Mouse (Mus musculus): ENCODE measurements around the gene Tfe3. TPM values are rescaled to one million over a fixed set of nuclear protein-coding genes. Genes with fewer than 3 reads are reported as not detected.
"Not testable (repeated sequence)": the region's sequence is repeated elsewhere in the genome, so short reads cannot be mapped to it uniquely, and the experiment has no call there.

Gene Tfe3
- polyA plus RNA-seq, 1 experiment from 2014 or later, result 24.7 TPM

- Histone ChIP-seq H3K4me1 (peaks cover 12% of the 10 kb centered on the region), H3K4me2 (peak within 1 kb of the TSS; percentile 60), H3K36me3 (peaks cover 4% of the 10 kb centered on the region; the same call in 1 of the 2 replicates), H3K9ac (replicated peaks) (peak within 1 kb of the TSS; percentile 57), H3K27me3 (replicated peaks) (no peaks in the 10 kb centered on the region), H3K27ac (replicated peaks) (peak within 1 kb of the TSS; percentile 79), H3K4me3 (replicated peaks) (peak within 1 kb of the TSS; percentile 49), H3K9me3 (replicated peaks) (no peaks in the 10 kb centered on the region)
- ATAC-seq (ENCODE audit: low FRiP score), result peak; percentile 95
- WGBS, result 20% methylated on average over 41 of the region's 42 CpGs
Observed at GRCm38 (mm10) chrX:7728215-7728921, 34.0 kb upstream of the Tfe3 start, which contains the start of gene Praf2. Gene Praf2, plus strand, starts transcription at chrX:7728439.

- WGBS, result 42% methylated on average over 4 of the region's 4 CpGs
- Histone ChIP-seq H3K27me3 (replicated peaks) (no peaks in the 10 kb centered on the region), H3K4me3 (replicated peaks) (peak overlapping the region; percentile 49), H3K27ac (replicated peaks) (peak overlapping the region; percentile 79), H3K4me1 (peaks cover 12% of the 10 kb centered on the region), H3K4me2 (peak overlapping the region; percentile 60), H3K9ac (replicated peaks) (peak overlapping the region; percentile 57), H3K9me3 (replicated peaks) (no peaks in the 10 kb centered on the region), H3K36me3 (peaks cover 4% of the 10 kb centered on the region; the same call in 1 of the 2 replicates)
- ATAC-seq (ENCODE audit: low FRiP score), result peak; percentile 26; the same call in 1 of the 2 replicates
Observed at GRCm38 (mm10) chrX:7728922-7729265, 33.5 kb upstream of the Tfe3 start.

GRCm38 (mm10) chrX:7733571-7734156 is 28.7 kb upstream of the Tfe3 start:
- no peak overlapping the region for H3K4me3 ChIP-seq (replicated peaks)
- no peak overlapping the region for H3K27ac ChIP-seq (replicated peaks)
- H3K9me3 ChIP-seq (replicated peaks), result no peaks in the 10 kb centered on the region
- H3K9ac ChIP-seq (replicated peaks), result no peak overlapping the region
- H3K36me3 ChIP-seq, result peaks cover 8% of the 10 kb centered on the region; the same call in 1 of the 2 replicates
- H3K27me3 ChIP-seq (replicated peaks), result no peaks in the 10 kb centered on the region
- ATAC-seq (ENCODE audit: low FRiP score), result no peak
- H3K4me2 ChIP-seq, result no peak overlapping the region
- H3K4me1 ChIP-seq, result peaks cover 8% of the 10 kb centered on the region
- 33% methylated on average over 26 of the region's 26 CpGs for WGBS

- 71% methylated on average over 14 of the region's 14 CpGs for WGBS
- Histone ChIP-seq H3K27me3 (replicated peaks) (no peaks in the 10 kb centered on the region), H3K36me3 (0 out of 2 replicates have a peak, but pooled peaks cover 8% of the 10 kb centered on the region), H3K9ac (replicated peaks) (no peak overlapping the region), H3K4me3 (replicated peaks) (no peak overlapping the region), H3K27ac (replicated peaks) (no peak overlapping the region), H3K9me3 (replicated peaks) (no peaks in the 10 kb centered on the region), H3K4me1 (no peaks in the 10 kb centered on the region), H3K4me2 (no peak overlapping the region)
- no peak for ATAC-seq (ENCODE audit: low FRiP score)
Observed at GRCm38 (mm10) chrX:7739336-7740081, 22.9 kb upstream of the Tfe3 start.

GRCm38 (mm10) chrX:7740082-7740819 is 22.1 kb upstream of the Tfe3 start:
- Histone ChIP-seq H3K36me3 (0 out of 2 replicates have a peak, but pooled peaks cover 8% of the 10 kb centered on the region), H3K9ac (replicated peaks) (no peak overlapping the region), H3K9me3 (replicated peaks) (no peaks in the 10 kb centered on the region), H3K4me1 (no peaks in the 10 kb centered on the region), H3K27me3 (replicated peaks) (no peaks in the 10 kb centered on the region), H3K27ac (replicated peaks) (no peak overlapping the region), H3K4me2 (no peak overlapping the region), H3K4me3 (replicated peaks) (no peak overlapping the region)
- 66% methylated on average over 10 of the region's 10 CpGs for WGBS
- no peak for ATAC-seq (ENCODE audit: low FRiP score)

GRCm38 (mm10) chrX:7741103-7741502 is 21.3 kb upstream of the Tfe3 start:
- WGBS, result 80% methylated on average over 5 of the region's 5 CpGs
- no peaks in the 10 kb centered on the region for H3K27me3 ChIP-seq (replicated peaks)
- no peak for ATAC-seq (ENCODE audit: low FRiP score)

GRCm38 (mm10) chrX:7743470-7743869 is 18.9 kb upstream of the Tfe3 start:
- H3K27me3 ChIP-seq (replicated peaks), result no peaks in the 10 kb centered on the region
- no peak overlapping the region for H3K27ac ChIP-seq (replicated peaks)
- ATAC-seq (ENCODE audit: low FRiP score), result no peak
- H3K4me3 ChIP-seq (replicated peaks), result no peak overlapping the region
- H3K4me1 ChIP-seq, result 0 out of 2 replicates have a peak, but pooled peaks cover 2% of the 10 kb centered on the region
- no peak overlapping the region for H3K9ac ChIP-seq (replicated peaks)
- no peaks in the 10 kb centered on the region for H3K36me3 ChIP-seq
- no peak overlapping the region for H3K4me2 ChIP-seq
- WGBS, result 65% methylated on average over 5 of the region's 5 CpGs
- no peaks in the 10 kb centered on the region for H3K9me3 ChIP-seq (replicated peaks)

More at GRCm38 (mm10) chrX:7741103-7741502, 21.3 kb upstream of the Tfe3 start:
- H3K9ac ChIP-seq (replicated peaks), result no peak overlapping the region
- H3K4me3 ChIP-seq (replicated peaks), result no peak overlapping the region
- no peak overlapping the region for H3K4me2 ChIP-seq
- H3K36me3 ChIP-seq, result 0 out of 2 replicates have a peak, but pooled peaks cover 8% of the 10 kb centered on the region
- no peak overlapping the region for H3K27ac ChIP-seq (replicated peaks)
- H3K4me1 ChIP-seq, result 0 out of 2 replicates have a peak, but pooled peaks cover 2% of the 10 kb centered on the region
- no peaks in the 10 kb centered on the region for H3K9me3 ChIP-seq (replicated peaks)

- no peaks in the 10 kb centered on the region for H3K27me3 ChIP-seq (replicated peaks)
- H3K9me3 ChIP-seq (replicated peaks), result no peaks in the 10 kb centered on the region
- H3K4me2 ChIP-seq, result no peak overlapping the region
- H3K9ac ChIP-seq (replicated peaks), result no peak overlapping the region
- no peak for ATAC-seq (ENCODE audit: low FRiP score)
- H3K4me3 ChIP-seq (replicated peaks), result no peak overlapping the region
- WGBS, result 57% methylated on average over 1 of the region's 1 CpGs
- peaks cover 10% of the 10 kb centered on the region for H3K4me1 ChIP-seq
- H3K36me3 ChIP-seq, result no peaks in the 10 kb centered on the region
- H3K27ac ChIP-seq (replicated peaks), result no peak overlapping the region
Observed at GRCm38 (mm10) chrX:7744940-7745339, 17.4 kb upstream of the Tfe3 start.

- Histone ChIP-seq H3K4me1 (peaks cover 10% of the 10 kb centered on the region), H3K27ac (replicated peaks) (no peak overlapping the region), H3K4me2 (no peak overlapping the region), H3K4me3 (replicated peaks) (no peak overlapping the region), H3K9ac (replicated peaks) (no peak overlapping the region), H3K9me3 (replicated peaks) (no peaks in the 10 kb centered on the region), H3K36me3 (no peaks in the 10 kb centered on the region), H3K27me3 (replicated peaks) (no peaks in the 10 kb centered on the region)
- no peak for ATAC-seq (ENCODE audit: low FRiP score)
- WGBS, result 94% methylated on average over 8 of the region's 8 CpGs
Observed at GRCm38 (mm10) chrX:7745429-7745828, 16.9 kb upstream of the Tfe3 start.

- peak within 1 kb of the TSS; percentile 63 for H3K4me3 ChIP-seq (replicated peaks)
- ATAC-seq (ENCODE audit: low FRiP score), result peak; percentile 90
- peaks cover 10% of the 10 kb centered on the region for H3K4me1 ChIP-seq
- 10% methylated on average over 44 of the region's 56 CpGs for WGBS
- no peaks in the 10 kb centered on the region for H3K27me3 ChIP-seq (replicated peaks)
- peak within 1 kb of the TSS; percentile 76 for H3K27ac ChIP-seq (replicated peaks)
- H3K36me3 ChIP-seq, result no peaks in the 10 kb centered on the region
- H3K9me3 ChIP-seq (replicated peaks), result no peaks in the 10 kb centered on the region
- peak within 1 kb of the TSS; percentile 54 for H3K4me2 ChIP-seq
- peak within 1 kb of the TSS; percentile 64 for H3K9ac ChIP-seq (replicated peaks)
Observed at GRCm38 (mm10) chrX:7750432-7751116, 11.8 kb upstream of the Tfe3 start, which contains the start of gene Ccdc120. Gene Ccdc120, minus strand, starts transcription at chrX:7750905.

- WGBS, result 27% methylated on average over 3 of the region's 3 CpGs
Observed at GRCm38 (mm10) chrX:7753627-7754026, 8.7 kb upstream of the Tfe3 start.

More at GRCm38 (mm10) chrX:7753627-7754026, 8.7 kb upstream of the Tfe3 start:
- H3K4me1 ChIP-seq; ATAC-seq (ENCODE audit: low FRiP score); H3K27me3 ChIP-seq (replicated peaks); H3K9ac ChIP-seq (replicated peaks); H3K4me3 ChIP-seq (replicated peaks); H3K36me3 ChIP-seq; H3K4me2 ChIP-seq; H3K9me3 ChIP-seq (replicated peaks); H3K27ac ChIP-seq (replicated peaks): not testable (repeated sequence)

All from neural tube, embryonic 15.5 days (tissue).